Mouse (Mus musculus) liver, postnatal 0 days (tissue): ENCODE data around the gene Ndufb4. TPM values are rescaled to one million over a fixed set of nuclear protein-coding genes. Genes with fewer than 3 reads are reported as not detected.
"Not testable (repeated sequence)": the region's sequence is repeated elsewhere in the genome, so short reads cannot be mapped to it uniquely, and the experiment has no call there.

Source experiments
- ATAC-seq: fragments of 200-750 bp; cut with Nextera tagmentation; 2 replicates; pipeline ENCODE4 v1.8.0; 2017; ENCODE audit warnings: mild to moderate bottlenecking, moderate library complexity
- DNase-seq: peaks from one replicate; pipeline ENCODE4 v3.0.0-alpha.2; 2016
- H3K27ac ChIP-seq: fragments of 300-500 bp; sonication (generic); 2 replicates; pipeline ENCODE4 v1.5.1; 2014; ENCODE audit warnings: antibody characterized with exemption, moderate library complexity, mild to moderate bottlenecking, low read depth
- H3K27me3 ChIP-seq: fragments of 300-500 bp; sonication (generic); 2 replicates; pipeline ENCODE4 v1.6.1; 2014; ENCODE audit warnings: low read length, control low read depth, mixed read lengths; ENCODE audit not compliant: insufficient read depth
- H3K36me3 ChIP-seq: fragments of 300-500 bp; sonication (generic); replicated peaks from 2 replicates; pipeline ENCODE4 v1.6.1; 2014; ENCODE audit warnings: mild to moderate bottlenecking, control low read depth, low read length, moderate library complexity, mixed read lengths; ENCODE audit not compliant: insufficient read depth
- H3K4me1 ChIP-seq: fragments of 300-500 bp; sonication (generic); 2 replicates; pipeline ENCODE4 v1.6.1; 2014; ENCODE audit warnings: antibody characterized with exemption, mild to moderate bottlenecking, control low read depth; ENCODE audit not compliant: insufficient read depth
- H3K4me2 ChIP-seq: fragments of 300-500 bp; sonication (generic); 2 replicates; pipeline ENCODE4 v1.6.1; 2014; ENCODE audit warnings: low read depth, mild to moderate bottlenecking, low read length, moderate library complexity, mixed read lengths
- H3K4me3 ChIP-seq: fragments of 300-500 bp; sonication (generic); 2 replicates; pipeline ENCODE4 v1.5.1; 2014; ENCODE audit warnings: low read depth, low read length
- H3K9ac ChIP-seq: fragments of 300-500 bp; sonication (generic); replicated peaks from 2 replicates; pipeline ENCODE4 v1.6.1; 2014; ENCODE audit warnings: mild to moderate bottlenecking, moderate library complexity
- H3K9me3 ChIP-seq: fragments of 300-500 bp; sonication (generic); 2 replicates; pipeline ENCODE4 v1.6.1; 2016; ENCODE audit warnings: mild to moderate bottlenecking, control low read depth, low read length, mixed read lengths
- CTCF ChIP-seq: sonication (generic); IDR thresholded peaks from 2 replicates; pipeline ENCODE4 v1.5.1; 2016; ENCODE audit warnings: antibody characterized with exemption, low read depth
- EP300 ChIP-seq: IDR thresholded peaks from 2 replicates; pipeline ENCODE4 v1.6.1; 2016; ENCODE audit warnings: antibody characterized with exemption, low read depth, mild to moderate bottlenecking
- WGBS: fragments of 180-500 bp; shearing (Covaris S2); extraction: QIAGEN DNeasy Blood & Tissue Kit; methylation state at CpG from one replicate; pipeline ENCODE4 v1.1.7; 2014; ENCODE audit not compliant: insufficient replicate concordance; 5-methylcytosine and 5-hydroxymethylcytosine counted together
- polyA plus RNA-seq: library from polyadenylated mRNA; unstranded; fragments of >200 nt; fragmentation: Nextera tagmentation; extraction: Ambion mirVana; gene quantifications from 2 replicates; pipeline ENCODE4 v1.2.1, GENCODE M21; 2015

The Ndufb4 gene
- polyA plus RNA-seq = 67.3 and 77.7 TPM in 2 replicates

- DNase-seq (peak; percentile 99), ATAC-seq (peak; percentile 98)
These were observed at the start of gene Ndufb4 for GRCm38 (mm10) chr16:37653731-37654657. Ndufb4 (minus strand) TSS chr16:37654453.

DNA sequence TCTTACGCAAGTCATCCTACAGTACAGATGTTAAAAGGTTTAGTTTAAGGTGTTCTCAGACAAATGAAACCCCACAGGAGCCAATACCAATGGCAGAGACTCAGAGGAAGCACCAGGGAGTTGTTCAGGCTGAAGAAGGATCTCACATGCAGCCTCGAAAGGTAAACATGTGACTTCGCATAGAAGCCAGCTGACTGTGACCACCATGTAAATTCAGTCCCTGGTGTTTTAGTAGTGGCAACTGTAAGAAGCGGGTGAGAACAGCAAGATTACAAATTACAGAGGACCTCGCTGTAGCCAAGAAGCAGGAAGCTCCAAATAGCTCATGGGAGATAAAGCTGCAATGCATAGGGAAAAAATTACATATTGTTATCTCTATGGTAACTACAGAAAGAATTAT is 49.6 kb upstream of the Ndufb4 start:
- H3K4me1 ChIP-seq = no peaks in the 10 kb centered on the region
- no peak for ATAC-seq

More at GRCm38 (mm10) chr16:37653731-37654657, at the start of gene Ndufb4:
- Histone ChIP-seq H3K4me3 (peak within 1 kb of the TSS; percentile 82), H3K27ac (peak within 1 kb of the TSS; percentile 91), H3K27me3 (no peaks in the 10 kb centered on the region), H3K36me3 (no peaks in the 10 kb centered on the region), H3K9me3 (no peaks in the 10 kb centered on the region), H3K9ac (peak within 1 kb of the TSS; percentile 94), H3K4me1 (peaks cover 30% of the 10 kb centered on the region), H3K4me2 (peak within 1 kb of the TSS; percentile 88)
- under 1% methylated on average over 48 of the region's 58 CpGs for WGBS
- TF ChIP-seq CTCF = no peak
- TF ChIP-seq EP300 = no peak

GRCm38 (mm10) chr16:37700071-37700470 is 45.8 kb upstream of the Ndufb4 start:
- ATAC-seq = not testable (repeated sequence)

More for the DNA sequence above, 49.6 kb upstream of the Ndufb4 start:
- WGBS = 72% methylated on average over 5 of the region's 5 CpGs
- H3K27ac ChIP-seq = no peak overlapping the region
- no peaks in the 10 kb centered on the region for H3K36me3 ChIP-seq
- H3K4me2 ChIP-seq = no peak overlapping the region
- no peak for TF ChIP-seq CTCF
- TF ChIP-seq EP300 = no peak
- H3K27me3 ChIP-seq = no peaks in the 10 kb centered on the region
- H3K4me3 ChIP-seq = no peak overlapping the region
- no peaks in the 10 kb centered on the region for H3K9me3 ChIP-seq
- H3K9ac ChIP-seq = no peak overlapping the region
- no peak for DNase-seq

DNA sequence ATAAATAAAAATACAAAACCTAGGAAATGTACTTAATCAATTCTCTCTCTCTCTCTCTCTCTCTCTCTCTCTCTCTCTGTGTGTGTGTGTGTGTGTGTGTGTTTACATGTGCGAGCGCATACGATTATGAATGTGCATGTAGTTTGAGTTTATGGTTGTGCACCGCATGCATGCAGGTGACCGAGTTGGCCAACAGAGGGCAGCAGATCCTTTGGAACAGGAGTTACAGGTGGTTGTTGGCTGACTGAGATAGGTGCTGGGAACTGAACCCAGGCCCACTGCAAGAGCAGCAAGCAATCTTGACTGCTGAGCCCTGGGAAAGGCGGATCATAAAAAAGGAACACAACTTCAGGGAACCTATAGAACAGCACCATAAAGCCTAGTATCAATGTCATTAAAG is 44.5 kb upstream of the Ndufb4 start:
- 87% methylated on average over 6 of the region's 6 CpGs for WGBS
- Histone ChIP-seq H3K4me2 (no peak overlapping the region), H3K4me1 (no peaks in the 10 kb centered on the region), H3K9ac (no peak overlapping the region), H3K9me3 (no peaks in the 10 kb centered on the region), H3K4me3 (no peak overlapping the region), H3K36me3 (no peaks in the 10 kb centered on the region), H3K27me3 (no peaks in the 10 kb centered on the region), H3K27ac (no peak overlapping the region)
- ATAC-seq (no peak), DNase-seq (no peak)
- TF ChIP-seq EP300 (no peak), CTCF (peak; percentile 31; the same call in 1 of the 2 replicates)

More at GRCm38 (mm10) chr16:37700071-37700470, 45.8 kb upstream of the Ndufb4 start:
- H3K27ac ChIP-seq, H3K4me1 ChIP-seq, H3K9me3 ChIP-seq, DNase-seq, H3K36me3 ChIP-seq, H3K27me3 ChIP-seq, H3K4me2 ChIP-seq, H3K9ac ChIP-seq, H3K4me3 ChIP-seq: not testable (repeated sequence)

- DNase-seq (no peak), ATAC-seq (no peak)
- H3K9ac ChIP-seq = no peak overlapping the region
- H3K4me1 ChIP-seq = no peaks in the 10 kb centered on the region
- H3K4me2 ChIP-seq = no peak overlapping the region
- no peaks in the 10 kb centered on the region for H3K27me3 ChIP-seq
- WGBS = 81% methylated on average over 5 of the region's 5 CpGs
- H3K9me3 ChIP-seq = no peaks in the 10 kb centered on the region
- no peak for TF ChIP-seq CTCF
- no peak for TF ChIP-seq EP300
- no peak overlapping the region for H3K27ac ChIP-seq
- H3K4me3 ChIP-seq = no peak overlapping the region
- H3K36me3 ChIP-seq = no peaks in the 10 kb centered on the region
These were observed 43.0 kb upstream of the Ndufb4 start for GRCm38 (mm10) chr16:37697271-37697670.

DNA sequence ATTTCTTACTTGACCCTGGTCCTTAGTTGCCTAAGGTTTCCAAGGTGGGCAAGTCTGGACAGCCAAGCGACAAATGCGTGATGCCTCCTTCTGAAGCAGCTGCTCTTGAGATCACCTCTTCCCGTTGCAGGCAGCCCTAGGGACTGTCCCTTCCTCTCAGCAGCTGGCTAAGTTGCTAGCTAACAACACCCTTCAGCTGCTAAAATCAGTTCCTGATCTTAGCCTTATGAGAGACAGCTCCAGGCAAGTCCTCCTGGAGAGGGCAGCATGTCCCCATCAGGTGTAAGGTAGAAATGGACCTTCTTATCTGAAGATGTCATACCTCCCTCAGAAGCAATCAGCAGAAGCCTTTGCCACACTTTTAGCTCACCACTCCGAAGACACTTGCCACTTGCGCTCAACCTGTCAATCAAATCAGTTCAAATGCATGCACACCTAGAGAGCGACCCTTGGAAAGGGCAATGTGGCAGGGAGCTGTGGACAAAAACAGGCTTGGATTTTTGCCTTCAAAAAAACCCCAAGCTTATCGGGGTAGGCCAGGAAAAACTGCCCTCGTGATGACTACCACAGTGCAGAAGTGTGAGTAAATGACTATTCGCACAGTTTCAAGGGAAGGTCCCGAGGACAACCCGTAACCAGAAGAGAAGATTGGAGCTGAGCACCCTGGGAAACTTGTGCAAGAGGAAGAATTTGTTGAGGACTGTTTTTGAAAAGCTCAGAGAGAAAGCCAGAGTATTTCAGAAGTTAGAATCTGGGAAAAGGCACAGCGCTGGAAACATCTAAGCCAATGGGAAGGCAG is 36.9 kb upstream of the Ndufb4 start:
- no peaks in the 10 kb centered on the region; the same call in 1 of the 2 replicates for H3K4me1 ChIP-seq
- no peak overlapping the region for H3K4me3 ChIP-seq
- ATAC-seq (no peak), DNase-seq (no peak)
- H3K27me3 ChIP-seq = no peaks in the 10 kb centered on the region
- TF ChIP-seq CTCF = peak; percentile 39
- TF ChIP-seq EP300 = no peak
- H3K9me3 ChIP-seq = no peaks in the 10 kb centered on the region
- WGBS = 66% methylated on average over 12 of the region's 12 CpGs
- no peak overlapping the region for H3K4me2 ChIP-seq
- H3K9ac ChIP-seq = no peak overlapping the region
- H3K27ac ChIP-seq = no peak overlapping the region
- no peaks in the 10 kb centered on the region for H3K36me3 ChIP-seq
